Mouse (Mus musculus): Measurements from ENCODE around the gene Naa35. TPM values are rescaled to one million over a fixed set of nuclear protein-coding genes. Genes with fewer than 3 reads are reported as not detected.

Naa35 gene
- polyA plus RNA-seq, 1 experiment, result 35.1 TPM

- H3K36me3 ChIP-seq (ENCODE audit: control insufficient read depth, insufficient read depth), result no peaks in the 10 kb centered on the region
- no peaks in the 10 kb centered on the region for H3K79me2 ChIP-seq (ENCODE audit: control insufficient read depth, insufficient read depth)
- TF ChIP-seq MYOG (IDR thresholded peaks at IDR 0.05; ENCODE audit: control insufficient read depth, extremely low read depth, insufficient read length) (no peak), USF1 (IDR thresholded peaks at IDR 0.05; ENCODE audit: low read depth) (no peak), MYOD1 (IDR thresholded peaks at IDR 0.05; ENCODE audit: control insufficient read depth, insufficient read length, low read depth) (no peak), FOSL1 (IDR thresholded peaks at IDR 0.05; ENCODE audit: insufficient read depth, low read length, poor library complexity, severe bottlenecking) (no peak), CEBPB (IDR thresholded peaks at IDR 0.05; ENCODE audit: low read depth) (no peak), MAX (IDR thresholded peaks at IDR 0.05) (no peak)
- H3K27me3 ChIP-seq (ENCODE audit: control insufficient read depth, insufficient read depth, insufficient read length), result no peaks in the 10 kb centered on the region
- no peaks in the 10 kb centered on the region for H3K79me3 ChIP-seq (ENCODE audit: low read depth)
- H3K4me3 ChIP-seq (ENCODE audit: insufficient read depth, poor library complexity, severe bottlenecking), result peak overlapping the region; percentile 45
- peak overlapping the region; percentile 56 for H3ac ChIP-seq (ENCODE audit: control insufficient read depth, insufficient read length, low read depth)
Observed at GRCm38 (mm10) chr13:59674761-59675150, 89.7 kb downstream of the Naa35 start.

GRCm38 (mm10) chr13:59675151-59676011 lies 90.3 kb downstream of the Naa35 start, which contains the start of gene Golm1:
TSS of gene Golm1 (minus strand) at chr13:59675811.
- TF ChIP-seq FOSL1 (IDR thresholded peaks at IDR 0.05; ENCODE audit: insufficient read depth, low read length, poor library complexity, severe bottlenecking), result no peak
- peak within 1 kb of the TSS; percentile 96 for H3ac ChIP-seq (ENCODE audit: control insufficient read depth, insufficient read length, low read depth)
- H3K4me3 ChIP-seq (ENCODE audit: insufficient read depth, poor library complexity, severe bottlenecking), result peak within 1 kb of the TSS; percentile 45

GRCm38 (mm10) chr13:59676316-59677229 lies 91.5 kb downstream of the Naa35 start:
- no peak for TF ChIP-seq USF1 (IDR thresholded peaks at IDR 0.05; ENCODE audit: low read depth)
- TF ChIP-seq CTCF (IDR thresholded peaks at IDR 0.05; ENCODE audit: control insufficient read depth, insufficient read depth, insufficient read length), result no peak
- no peak for TF ChIP-seq MAX (IDR thresholded peaks at IDR 0.05)
- no peak for TF ChIP-seq MYOG (IDR thresholded peaks at IDR 0.05; ENCODE audit: control insufficient read depth, extremely low read depth, insufficient read length)
- H3ac ChIP-seq (ENCODE audit: control insufficient read depth, insufficient read length, low read depth), result no peak overlapping the region
- no peaks in the 10 kb centered on the region for H3K79me2 ChIP-seq (ENCODE audit: control insufficient read depth, insufficient read depth)
- H3K4me3 ChIP-seq (ENCODE audit: insufficient read depth, poor library complexity, severe bottlenecking), result no peak overlapping the region
- no peaks in the 10 kb centered on the region for H3K27me3 ChIP-seq (ENCODE audit: control insufficient read depth, insufficient read depth, insufficient read length)
- H3K36me3 ChIP-seq (ENCODE audit: control insufficient read depth, insufficient read depth), result no peaks in the 10 kb centered on the region
- H3K79me3 ChIP-seq (ENCODE audit: low read depth), result no peaks in the 10 kb centered on the region

More at GRCm38 (mm10) chr13:59675151-59676011, 90.3 kb downstream of the Naa35 start, which contains the start of gene Golm1:
- H3K36me3 ChIP-seq (ENCODE audit: control insufficient read depth, insufficient read depth), result no peaks in the 10 kb centered on the region
- H3K79me3 ChIP-seq (ENCODE audit: low read depth), result no peaks in the 10 kb centered on the region
- H3K27me3 ChIP-seq (ENCODE audit: control insufficient read depth, insufficient read depth, insufficient read length), result no peaks in the 10 kb centered on the region
- no peaks in the 10 kb centered on the region for H3K79me2 ChIP-seq (ENCODE audit: control insufficient read depth, insufficient read depth)

GRCm38 (mm10) chr13:59679306-59679705 lies 94.2 kb downstream of the Naa35 start:
- no peaks in the 10 kb centered on the region for H3K36me3 ChIP-seq (ENCODE audit: control insufficient read depth, insufficient read depth)
- TF ChIP-seq MYOD1 (IDR thresholded peaks at IDR 0.05; ENCODE audit: control insufficient read depth, insufficient read length, low read depth) (no peak), CEBPB (IDR thresholded peaks at IDR 0.05; ENCODE audit: low read depth) (no peak), MYOG (IDR thresholded peaks at IDR 0.05; ENCODE audit: control insufficient read depth, extremely low read depth, insufficient read length) (no peak), MAX (IDR thresholded peaks at IDR 0.05) (no peak), USF1 (IDR thresholded peaks at IDR 0.05; ENCODE audit: low read depth) (no peak), CTCF (IDR thresholded peaks at IDR 0.05; ENCODE audit: control insufficient read depth, insufficient read depth, insufficient read length) (no peak), FOSL1 (IDR thresholded peaks at IDR 0.05; ENCODE audit: insufficient read depth, low read length, poor library complexity, severe bottlenecking) (no peak)
- H3ac ChIP-seq (ENCODE audit: control insufficient read depth, insufficient read length, low read depth), result no peak overlapping the region
- peaks cover 5% of the 10 kb centered on the region for H3K27me3 ChIP-seq (ENCODE audit: control insufficient read depth, insufficient read depth, insufficient read length)
- H3K79me3 ChIP-seq (ENCODE audit: low read depth), result no peaks in the 10 kb centered on the region
- no peaks in the 10 kb centered on the region for H3K79me2 ChIP-seq (ENCODE audit: control insufficient read depth, insufficient read depth)
- H3K4me3 ChIP-seq (ENCODE audit: insufficient read depth, poor library complexity, severe bottlenecking), result no peak overlapping the region

- peaks cover 5% of the 10 kb centered on the region for H3K27me3 ChIP-seq (ENCODE audit: control insufficient read depth, insufficient read depth, insufficient read length)
- H3K36me3 ChIP-seq (ENCODE audit: control insufficient read depth, insufficient read depth), result no peaks in the 10 kb centered on the region
- no peak overlapping the region for H3ac ChIP-seq (ENCODE audit: control insufficient read depth, insufficient read length, low read depth)
- no peaks in the 10 kb centered on the region for H3K79me3 ChIP-seq (ENCODE audit: low read depth)
- no peak for TF ChIP-seq MYOG (IDR thresholded peaks at IDR 0.05; ENCODE audit: control insufficient read depth, extremely low read depth, insufficient read length)
- TF ChIP-seq MYOD1 (IDR thresholded peaks at IDR 0.05; ENCODE audit: control insufficient read depth, insufficient read length, low read depth), result no peak
- no peak for TF ChIP-seq CEBPB (IDR thresholded peaks at IDR 0.05; ENCODE audit: low read depth)
- no peak for TF ChIP-seq MAX (IDR thresholded peaks at IDR 0.05)
- no peak for TF ChIP-seq CTCF (IDR thresholded peaks at IDR 0.05; ENCODE audit: control insufficient read depth, insufficient read depth, insufficient read length)
- no peak for TF ChIP-seq USF1 (IDR thresholded peaks at IDR 0.05; ENCODE audit: low read depth)
- no peak for TF ChIP-seq FOSL1 (IDR thresholded peaks at IDR 0.05; ENCODE audit: insufficient read depth, low read length, poor library complexity, severe bottlenecking)
- no peaks in the 10 kb centered on the region for H3K79me2 ChIP-seq (ENCODE audit: control insufficient read depth, insufficient read depth)
- no peak overlapping the region for H3K4me3 ChIP-seq (ENCODE audit: insufficient read depth, poor library complexity, severe bottlenecking)
Observed at GRCm38 (mm10) chr13:59679908-59680307, 94.8 kb downstream of the Naa35 start.
